Mouse (Mus musculus): ENCODE data around the gene Gm3159. TPM values are rescaled to one million over a fixed set of nuclear protein-coding genes. Genes with fewer than 3 reads are reported as not detected.
"Not testable (repeated sequence)": the region's sequence is repeated elsewhere in the genome, so short reads cannot be mapped to it uniquely, and the experiment has no call there.

Gene Gm3159
- polyA plus RNA-seq (2012; ENCODE audit: insufficient read depth, low replicate concordance), result not detected in 2 replicates

DNA sequence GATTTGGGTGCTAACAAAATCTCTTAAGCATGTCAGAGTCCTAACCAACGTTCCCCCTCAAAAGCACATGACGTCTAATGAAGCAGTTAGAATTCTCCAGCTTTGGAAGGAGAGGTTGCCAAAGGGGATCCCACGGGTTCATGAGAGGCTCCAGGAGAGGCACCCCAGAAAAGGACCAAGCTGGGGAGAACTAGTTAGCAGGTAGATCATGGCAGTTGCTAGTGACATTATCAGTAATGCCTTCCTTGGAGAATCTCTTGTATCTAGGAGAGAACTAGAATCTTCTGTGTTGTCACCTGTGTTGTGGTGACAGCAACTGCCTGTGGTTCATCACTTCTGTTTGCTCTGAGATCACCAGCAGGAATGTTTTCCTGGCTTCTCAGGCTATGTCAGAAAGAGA is at the start of gene Gm3159:
Gene Gm3159 (plus strand): TSS at position 301 of the 400 bp plus-strand sequence.
- not testable (repeated sequence) for H3K9me3 ChIP-seq; H3K27me3 ChIP-seq (replicated peaks); H3K4me3 ChIP-seq (replicated peaks); H3K4me1 ChIP-seq; H3K36me3 ChIP-seq (replicated peaks; ENCODE audit: low read length)

DNA sequence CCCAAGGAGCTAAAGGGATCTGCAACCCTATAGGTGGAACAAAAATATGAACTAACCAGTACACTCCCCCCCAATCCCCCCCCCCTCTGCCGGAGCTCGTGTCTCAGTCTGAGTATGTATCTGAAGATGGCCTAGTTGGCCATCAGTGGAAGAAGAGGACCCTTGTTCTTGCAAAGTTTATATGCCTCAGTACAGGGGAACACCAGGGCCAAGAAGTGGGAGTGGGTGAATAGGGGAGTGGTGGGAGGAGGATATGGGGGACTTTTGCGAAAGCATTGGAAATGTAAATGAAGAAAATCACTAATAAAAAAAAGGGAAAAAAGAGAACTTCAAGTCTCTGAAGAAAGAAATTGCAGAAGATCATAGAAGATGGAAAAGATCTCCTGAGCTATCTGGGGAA is 28.3 kb upstream of the Gm3159 start:
- H3K4me1 ChIP-seq; H3K27me3 ChIP-seq (replicated peaks); H3K36me3 ChIP-seq (replicated peaks; ENCODE audit: low read length); H3K9me3 ChIP-seq; H3K4me3 ChIP-seq (replicated peaks): not testable (repeated sequence)

DNA sequence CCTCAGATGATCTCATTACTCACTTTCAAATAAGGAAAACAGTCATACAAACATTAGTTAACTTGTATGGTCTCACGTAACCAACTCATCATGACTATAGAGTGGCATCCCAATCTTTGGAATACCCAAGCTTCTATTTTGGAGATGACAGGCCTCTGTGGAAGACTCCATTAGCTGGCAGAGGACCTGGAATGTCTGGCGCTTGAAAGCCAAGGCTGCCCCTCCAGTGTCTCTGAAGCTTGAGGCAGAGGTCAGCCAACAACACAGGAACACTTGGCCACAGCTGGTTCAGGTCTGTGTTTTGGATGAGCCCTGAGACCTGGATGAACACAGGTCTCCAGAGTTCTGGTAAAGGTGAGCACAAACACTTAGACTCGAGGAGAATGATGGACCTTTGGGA is 27.6 kb upstream of the Gm3159 start:
- H3K36me3 ChIP-seq (replicated peaks; ENCODE audit: low read length); H3K4me3 ChIP-seq (replicated peaks); H3K4me1 ChIP-seq; H3K9me3 ChIP-seq; H3K27me3 ChIP-seq (replicated peaks): not testable (repeated sequence)

DNA sequence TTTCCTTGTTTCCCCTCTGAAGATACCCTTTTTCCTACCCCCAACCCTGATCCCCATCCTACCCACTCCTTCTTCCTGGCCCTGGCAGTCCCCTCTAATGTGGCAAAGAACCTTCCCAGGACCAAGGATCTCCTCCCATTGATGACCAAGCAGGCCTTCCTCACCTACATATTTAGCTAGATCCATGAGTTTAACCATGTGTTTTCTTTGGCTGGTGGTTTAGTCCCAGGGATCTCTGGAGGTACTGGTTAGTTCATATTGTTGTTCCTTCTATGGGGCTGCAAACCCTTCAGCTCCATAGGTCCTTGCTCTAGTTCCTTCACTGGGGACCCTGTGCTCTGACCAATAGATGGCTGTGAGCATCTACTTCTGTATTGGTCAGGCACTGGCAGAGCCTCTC is 19.5 kb upstream of the Gm3159 start:
- H3K9me3 ChIP-seq, result not testable (repeated sequence)

DNA sequence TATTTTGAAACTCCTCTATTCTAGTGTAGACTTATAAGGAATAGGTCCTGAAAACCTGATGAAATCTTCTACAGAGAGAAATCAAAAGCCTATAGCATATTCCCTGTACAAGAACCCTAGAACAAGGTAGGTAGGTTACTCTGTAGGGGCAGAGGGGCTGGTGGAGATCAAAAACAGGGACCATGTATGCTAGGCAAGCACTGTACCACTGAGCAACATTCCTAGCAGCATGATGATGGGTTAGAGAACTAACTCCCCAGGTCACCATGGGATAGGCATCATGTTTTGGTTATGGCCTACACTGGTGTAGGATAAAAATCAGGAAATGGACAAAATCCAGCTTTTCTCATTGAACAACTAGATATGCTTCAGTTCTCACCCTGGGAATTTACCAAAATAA is 11.7 kb upstream of the Gm3159 start:
- H3K27me3 ChIP-seq (replicated peaks); H3K36me3 ChIP-seq (replicated peaks; ENCODE audit: low read length); H3K4me1 ChIP-seq; H3K9me3 ChIP-seq; H3K4me3 ChIP-seq (replicated peaks): not testable (repeated sequence)

More for the DNA sequence above, 19.5 kb upstream of the Gm3159 start:
- not testable (repeated sequence) for H3K36me3 ChIP-seq (replicated peaks; ENCODE audit: low read length); H3K27me3 ChIP-seq (replicated peaks); H3K4me1 ChIP-seq; H3K4me3 ChIP-seq (replicated peaks)

DNA sequence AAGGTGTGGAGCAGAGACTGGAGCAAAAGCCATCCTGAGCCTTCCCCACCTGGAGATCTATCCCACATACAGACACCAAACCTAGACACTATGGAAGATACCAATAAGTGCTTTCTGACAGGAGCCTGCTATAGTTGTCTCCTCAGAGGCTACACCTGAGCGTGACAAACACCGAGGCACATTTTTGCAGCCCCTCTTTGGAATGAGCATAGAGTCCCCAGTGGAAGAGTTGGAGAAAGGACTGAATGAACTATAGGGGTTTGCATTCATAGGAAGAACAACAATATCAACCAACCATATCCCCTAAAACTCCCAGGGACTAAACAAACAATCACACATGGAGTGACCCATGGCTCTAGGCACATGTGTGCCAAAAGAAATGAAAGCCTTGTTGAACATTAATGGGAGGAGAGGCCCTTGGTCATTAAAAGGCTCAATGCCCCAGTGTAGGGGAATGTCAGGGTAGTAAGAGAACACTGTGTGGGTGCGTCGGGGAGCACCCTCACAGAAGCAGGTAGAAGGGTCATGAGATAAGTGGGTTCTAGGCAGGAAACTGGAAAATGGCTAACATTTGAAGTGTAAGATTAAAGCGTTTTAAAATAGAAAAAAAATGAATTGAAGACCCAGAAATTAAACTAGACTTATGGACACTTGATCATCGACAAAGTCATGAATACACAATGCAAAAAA is 4.3 kb upstream of the Gm3159 start:
- H3K27me3 ChIP-seq (replicated peaks); H3K4me3 ChIP-seq (replicated peaks); H3K36me3 ChIP-seq (replicated peaks; ENCODE audit: low read length); H3K9me3 ChIP-seq; H3K4me1 ChIP-seq: not testable (repeated sequence)

DNA sequence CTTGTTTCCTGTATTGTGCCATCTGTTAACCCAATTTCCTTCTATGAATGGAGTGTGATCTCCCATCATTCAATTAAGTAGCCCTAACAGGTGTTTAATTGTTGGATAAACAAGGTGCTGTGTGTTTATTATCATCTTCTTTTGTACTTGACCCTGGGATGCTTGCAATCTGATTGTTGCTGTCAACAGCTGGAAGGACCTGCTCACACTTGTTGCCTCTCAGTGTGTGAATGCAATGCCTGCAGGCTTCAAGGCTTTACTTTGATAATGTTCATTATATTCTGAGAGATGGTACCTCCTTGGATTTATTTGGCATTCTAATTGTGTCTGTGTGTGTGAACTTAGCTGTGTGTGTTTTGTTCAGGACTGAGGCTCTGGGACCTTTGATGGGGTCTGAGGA is 1.3 kb downstream of the Gm3159 start:
- not testable (repeated sequence) for H3K9me3 ChIP-seq; H3K4me1 ChIP-seq; H3K4me3 ChIP-seq (replicated peaks); H3K36me3 ChIP-seq (replicated peaks; ENCODE audit: low read length); H3K27me3 ChIP-seq (replicated peaks)

DNA sequence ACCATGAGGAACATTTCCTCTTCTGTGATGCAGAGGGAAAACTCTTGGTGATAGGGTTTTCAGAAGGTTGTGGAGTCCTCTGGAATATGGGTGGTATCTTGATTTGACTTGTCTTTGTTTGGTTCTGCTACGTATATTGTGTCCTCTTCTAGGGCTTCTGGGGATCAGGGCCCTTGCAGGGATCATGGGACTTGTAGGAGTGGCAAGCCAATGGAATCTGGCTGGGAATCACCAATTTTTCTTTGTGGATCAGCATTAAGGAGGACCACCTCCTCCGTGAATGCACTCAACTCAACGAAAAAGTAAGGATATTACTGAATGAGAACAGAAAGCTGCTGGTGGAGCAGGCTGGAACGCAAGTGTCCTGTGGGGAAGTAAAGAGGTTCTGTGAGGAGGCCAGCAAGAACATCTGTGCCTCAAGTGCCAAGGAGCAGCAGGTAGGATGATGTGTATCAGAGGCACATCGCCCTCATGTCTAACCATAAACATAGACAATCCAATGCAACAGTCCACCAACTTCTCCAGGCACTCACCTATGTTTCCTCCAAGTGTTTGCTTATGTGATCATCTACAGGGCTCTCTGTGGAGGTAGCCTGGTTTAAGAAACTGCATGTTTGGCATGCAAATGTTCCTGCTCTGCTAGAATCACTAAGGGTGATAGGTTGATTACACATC is 2.9 kb downstream of the Gm3159 start:
- not testable (repeated sequence) for H3K36me3 ChIP-seq (replicated peaks; ENCODE audit: low read length); H3K27me3 ChIP-seq (replicated peaks); H3K4me3 ChIP-seq (replicated peaks)

DNA sequence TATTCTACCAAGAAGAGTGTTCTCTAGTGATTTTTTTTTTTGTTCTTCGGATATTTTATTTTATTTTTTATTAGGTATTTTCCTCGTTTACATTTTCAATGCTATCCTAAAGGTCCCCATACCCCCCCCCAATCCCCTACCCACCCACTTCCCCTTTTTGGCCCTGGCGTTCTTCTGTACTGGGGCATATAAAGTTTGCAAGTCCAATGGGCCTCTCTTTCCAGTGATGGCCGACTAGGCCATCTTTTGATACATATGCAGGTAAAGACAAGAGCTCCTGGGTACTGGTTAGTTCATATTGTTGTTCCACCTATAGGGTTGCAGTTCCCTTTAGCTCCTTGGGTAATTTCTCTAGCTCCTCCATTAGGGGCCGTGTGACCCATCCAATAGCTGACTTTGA is 3.9 kb downstream of the Gm3159 start:
- H3K36me3 ChIP-seq (replicated peaks; ENCODE audit: low read length); H3K4me3 ChIP-seq (replicated peaks); H3K4me1 ChIP-seq; H3K27me3 ChIP-seq (replicated peaks); H3K9me3 ChIP-seq: not testable (repeated sequence)

More for the DNA sequence above, 2.9 kb downstream of the Gm3159 start:
- H3K9me3 ChIP-seq, H3K4me1 ChIP-seq: not testable (repeated sequence)

DNA sequence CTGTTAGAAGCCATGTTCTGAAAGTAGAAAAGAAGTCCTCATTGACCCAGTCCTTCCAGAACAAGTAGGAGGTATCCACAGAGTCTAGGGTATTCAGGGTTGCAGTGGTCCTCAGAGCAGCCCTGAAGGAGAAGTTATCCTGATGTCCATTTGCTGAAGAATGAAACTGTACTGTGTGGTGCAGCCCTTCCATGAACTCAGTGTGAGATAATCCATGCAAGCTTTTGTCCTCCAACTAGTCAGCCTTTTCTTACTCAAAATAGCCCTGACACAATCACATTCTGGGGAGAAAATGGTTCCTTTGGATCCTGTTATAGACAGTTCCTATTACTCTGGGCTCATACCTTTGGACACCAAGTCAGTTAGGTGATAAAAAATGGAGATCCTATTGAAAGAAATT is 6.5 kb downstream of the Gm3159 start:
- H3K36me3 ChIP-seq (replicated peaks; ENCODE audit: low read length); H3K27me3 ChIP-seq (replicated peaks); H3K4me3 ChIP-seq (replicated peaks); H3K9me3 ChIP-seq; H3K4me1 ChIP-seq: not testable (repeated sequence)

DNA sequence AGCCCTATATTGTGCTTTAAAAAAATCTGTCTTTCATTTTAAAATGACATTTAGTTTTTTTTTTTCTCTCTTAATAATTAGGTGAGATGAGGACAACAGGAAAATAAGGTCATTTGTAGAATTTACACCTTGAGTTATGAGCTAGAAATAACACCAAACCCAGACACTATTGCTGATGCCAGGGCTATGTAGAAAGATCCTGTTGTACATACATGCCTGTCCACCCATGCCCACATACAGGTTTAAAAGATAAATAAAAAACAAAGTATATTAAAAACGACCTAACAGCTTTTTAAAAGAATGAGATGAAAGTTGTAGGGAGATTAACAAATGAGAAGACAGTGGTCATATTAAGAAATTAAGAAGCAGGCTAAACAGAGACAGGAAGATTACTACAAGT is 12.6 kb downstream of the Gm3159 start:
- H3K9me3 ChIP-seq; H3K27me3 ChIP-seq (replicated peaks); H3K4me1 ChIP-seq; H3K4me3 ChIP-seq (replicated peaks); H3K36me3 ChIP-seq (replicated peaks; ENCODE audit: low read length): not testable (repeated sequence)

DNA sequence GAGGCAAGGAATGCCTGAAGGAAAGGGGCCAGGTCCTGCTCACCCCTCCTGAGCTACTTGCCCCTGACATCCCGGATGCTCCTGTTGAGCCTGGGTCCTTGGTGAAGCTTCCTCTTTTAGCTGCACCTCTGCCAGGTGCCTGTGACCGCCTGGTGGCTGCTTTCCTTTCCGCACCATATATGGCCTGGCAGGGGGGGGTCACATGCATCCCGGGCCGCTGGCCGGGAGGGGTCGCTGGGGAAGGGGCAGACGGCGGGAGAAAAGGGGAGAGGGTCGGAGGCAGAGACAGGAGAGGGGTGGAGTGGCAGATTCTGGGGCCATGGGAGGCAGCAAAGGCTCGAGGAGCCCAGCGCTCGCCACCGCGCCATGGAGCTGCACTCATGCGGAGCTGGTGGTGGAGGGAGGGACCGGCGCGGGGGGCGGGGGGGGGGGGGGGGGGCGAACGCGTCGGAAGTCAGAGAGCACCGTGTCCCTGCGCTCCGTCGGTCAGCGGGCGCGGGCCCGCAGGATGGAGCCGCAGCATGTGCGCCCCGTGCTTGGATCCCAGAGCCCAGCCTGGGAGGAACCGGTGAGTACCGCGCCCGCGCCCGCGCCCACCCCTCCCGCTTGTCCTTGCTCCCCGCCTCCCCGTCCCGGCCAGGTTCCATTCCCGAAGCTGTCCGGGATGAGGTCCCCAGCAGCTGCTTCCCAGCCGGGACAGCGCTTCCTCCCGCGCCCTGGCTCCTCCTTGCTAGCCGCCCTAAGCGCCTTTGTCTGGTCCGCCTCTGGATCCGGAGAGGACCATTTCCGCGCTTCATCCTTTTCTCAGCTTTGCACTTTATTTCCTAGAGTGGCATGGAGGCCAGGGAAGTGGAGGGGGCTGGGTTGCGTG is 17.9 kb downstream of the Gm3159 start, which contains the start of gene Gm3164:
Gene Gm3164 (plus strand): TSS at position 484 of the 871 bp plus-strand sequence.
- H3K4me3 ChIP-seq (replicated peaks); H3K27me3 ChIP-seq (replicated peaks); H3K36me3 ChIP-seq (replicated peaks; ENCODE audit: low read length); H3K4me1 ChIP-seq; H3K9me3 ChIP-seq: not testable (repeated sequence)

DNA sequence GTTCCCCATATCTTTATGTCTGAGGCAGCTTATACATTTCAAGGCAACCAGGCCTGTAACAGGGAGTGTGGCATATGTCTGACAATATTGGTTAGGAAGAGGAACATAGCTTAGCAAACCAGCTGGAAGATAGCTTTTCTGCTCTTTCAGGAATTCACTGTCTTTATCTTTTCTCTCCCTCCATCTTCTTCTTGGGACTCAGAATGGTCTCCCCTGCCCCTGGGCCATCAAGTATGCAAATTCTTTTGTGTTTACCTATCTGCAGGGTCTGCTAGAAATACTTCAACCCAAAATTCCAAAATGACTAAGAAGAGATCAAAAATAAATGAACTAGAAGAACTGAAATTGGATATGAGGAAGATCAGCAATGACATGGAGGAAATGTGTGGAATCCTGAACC is 33.4 kb downstream of the Gm3159 start, which contains the start of gene Gm3173:
Gene Gm3173 (plus strand): TSS at position 301 of the 400 bp plus-strand sequence.
- not testable (repeated sequence) for H3K27me3 ChIP-seq (replicated peaks); H3K36me3 ChIP-seq (replicated peaks; ENCODE audit: low read length); H3K9me3 ChIP-seq; H3K4me1 ChIP-seq; H3K4me3 ChIP-seq (replicated peaks)
